9 mouse cellular contexts compared by ENCODE assay signal in genomic region chr12:109542635-109543249, GRCm38 (mm10). TPM values are rescaled to one million over a fixed set of nuclear protein-coding genes. Genes with fewer than 3 reads are reported as not detected.
DNase-seq lines count a peak whose midpoint lies in the region; ATAC-seq and TF ChIP-seq lines count a peak whose summit lies in the region.
"Had no signal": no experiment of that assay in that cellular context is flagged by ENCODE, and none has a peak within 500 bp of the region (broad histone marks: within the 10 kb centered on the region; RNA-seq: fewer than 3 reads in every experiment).

No protein-coding gene starts in this region.

- TF ChIP-seq POLR2A in cerebellum, adult 2 months (IDR thresholded peaks at IDR 0.05; ENCODE audit: borderline replicate concordance, insufficient read depth, low read length) = no peak
- no peak for TF ChIP-seq POLR2A in thymus, adult 2 months (IDR thresholded peaks at IDR 0.05; ENCODE audit: control insufficient read depth, extremely low read depth, insufficient read depth, low read length, poor library complexity)

- ATAC-seq in forebrain, postnatal 0 days = peak; percentile 79
- ATAC-seq in intestine, embryonic 16.5 days = peak; percentile 63
- peak; percentile 64; the same call in 1 of the 2 replicates for ATAC-seq in liver, embryonic 14.5 days (ENCODE audit: insufficient read depth)
- ATAC-seq in neural tube, embryonic 12.5 days (ENCODE audit: low FRiP score, low read depth) = no peak; the same call in 1 of the 2 replicates
- ATAC-seq: Patski had no signal

- no peaks in the 10 kb centered on the region for H3K4me1 ChIP-seq in cerebellum, adult 2 months (ENCODE audit: control insufficient read depth, insufficient read depth, low read length)
- H3K4me1 ChIP-seq in forebrain, postnatal 0 days (ENCODE audit: insufficient read depth) = no peaks in the 10 kb centered on the region
- no peaks in the 10 kb centered on the region for H3K4me1 ChIP-seq in intestine, embryonic 16.5 days (ENCODE audit: control insufficient read depth, insufficient read depth, low read length)
- no peaks in the 10 kb centered on the region for H3K4me1 ChIP-seq in liver, embryonic 14.5 days (replicated peaks; ENCODE audit: control insufficient read depth in 2 of 2, insufficient read depth in 2 of 2, low read length in 1 of 2)
- H3K4me1 ChIP-seq in neural tube, embryonic 12.5 days = 0 out of 2 replicates have a peak, but pooled peaks cover 5% of the 10 kb centered on the region
- no peaks in the 10 kb centered on the region for H3K4me1 ChIP-seq in thymus, adult 2 months (replicated peaks; ENCODE audit: control insufficient read depth, insufficient read depth, low read length)

- peaks cover 17% of the 10 kb centered on the region; the same call in 1 of the 2 replicates for H3K36me3 ChIP-seq in forebrain, postnatal 0 days (ENCODE audit: insufficient read depth)
- H3K36me3 ChIP-seq in intestine, embryonic 16.5 days (ENCODE audit: control insufficient read depth, insufficient read depth, low read length) = peaks cover 3% of the 10 kb centered on the region; the same call in 1 of the 2 replicates
- no peaks in the 10 kb centered on the region for H3K36me3 ChIP-seq in liver, embryonic 14.5 days (replicated peaks; ENCODE audit: control insufficient read depth, insufficient read depth, low read depth)
- H3K36me3 ChIP-seq in neural tube, embryonic 12.5 days = peaks cover 11% of the 10 kb centered on the region
- H3K36me3 ChIP-seq in thymus, adult 2 months (ENCODE audit: control insufficient read depth, insufficient read depth, low read length) = no peaks in the 10 kb centered on the region

- H3K27me3 ChIP-seq in cerebellum, adult 2 months (ENCODE audit: control insufficient read depth, insufficient read depth, low read length) = 0 out of 2 replicates have a peak, but pooled peaks cover 1% of the 10 kb centered on the region
- H3K27me3 ChIP-seq in forebrain, postnatal 0 days (ENCODE audit: insufficient read depth, low read length) = no peaks in the 10 kb centered on the region
- H3K27me3 ChIP-seq in intestine, embryonic 16.5 days (replicated peaks; ENCODE audit: control insufficient read depth, insufficient read depth, low read length) = no peaks in the 10 kb centered on the region
- peaks cover 11% of the 10 kb centered on the region for H3K27me3 ChIP-seq in liver, embryonic 14.5 days (ENCODE audit: control insufficient read depth, insufficient read depth, low read length)
- no peaks in the 10 kb centered on the region for H3K27me3 ChIP-seq in neural tube, embryonic 12.5 days (replicated peaks)
- no peaks in the 10 kb centered on the region for H3K27me3 ChIP-seq in thymus, adult 2 months (ENCODE audit: control insufficient read depth, insufficient read depth, low read length)
- H3K27me3 ChIP-seq: Patski had no signal

- no peak overlapping the region for H3K27ac ChIP-seq in cerebellum, adult 2 months (ENCODE audit: insufficient read depth, low read length)
- peak overlapping the region; percentile 88; the same call in 1 of the 2 replicates for H3K27ac ChIP-seq in forebrain, postnatal 0 days (ENCODE audit: low read depth, low read length)
- no peak overlapping the region for H3K27ac ChIP-seq in intestine, embryonic 16.5 days (ENCODE audit: low read length)
- H3K27ac ChIP-seq in liver, embryonic 14.5 days = no peak overlapping the region
- H3K27ac ChIP-seq in neural tube, embryonic 12.5 days = no peak overlapping the region
- no peak overlapping the region for H3K27ac ChIP-seq in thymus, adult 2 months (ENCODE audit: control insufficient read depth, insufficient read depth, low read length)

- no peak for TF ChIP-seq EP300 in liver, embryonic 14.5 days (IDR thresholded peaks at IDR 0.05; ENCODE audit: low read depth)

- peak overlapping the region; percentile 100 for H3K4me3 ChIP-seq in cerebellum, adult 2 months (replicated peaks; ENCODE audit: insufficient read depth, low read depth, low read length)
- peak overlapping the region; percentile 52 for H3K4me3 ChIP-seq in forebrain, postnatal 0 days (ENCODE audit: low read depth, low read length)
- H3K4me3 ChIP-seq in intestine, embryonic 16.5 days (ENCODE audit: low read length) = peak overlapping the region; percentile 53
- H3K4me3 ChIP-seq in liver, embryonic 14.5 days (ENCODE audit: insufficient read depth in 1 of 2, low read depth in 2 of 2, low read length in 2 of 2) = peak overlapping the region in 1 of 2 experiments; percentile 40; a peak in 3 of 4 replicates
- peak overlapping the region; percentile 46 for H3K4me3 ChIP-seq in neural tube, embryonic 12.5 days
- no peak overlapping the region for H3K4me3 ChIP-seq in thymus, adult 2 months (ENCODE audit: control insufficient read depth, insufficient read depth, low read length)

- H3K9me3 ChIP-seq in forebrain, postnatal 0 days (ENCODE audit: low read length) = 0 out of 2 replicates have a peak, but pooled peaks cover 10% of the 10 kb centered on the region
- peaks cover 21% of the 10 kb centered on the region for H3K9me3 ChIP-seq in intestine, embryonic 16.5 days (ENCODE audit: control insufficient read depth, low read length)
- no peaks in the 10 kb centered on the region for H3K9me3 ChIP-seq in liver, embryonic 14.5 days (ENCODE audit: control insufficient read depth, low read length)
- H3K9me3 ChIP-seq in neural tube, embryonic 12.5 days = peaks cover 46% of the 10 kb centered on the region

- peak; percentile 56 for TF ChIP-seq CTCF in cerebellum, adult 2 months (IDR thresholded peaks at IDR 0.05; ENCODE audit: borderline replicate concordance, insufficient read depth, low read depth, low read length)
- TF ChIP-seq CTCF in forebrain, postnatal 0 days (IDR thresholded peaks at IDR 0.05; ENCODE audit: low read depth) = peak; percentile 82
- peak; percentile 88 for TF ChIP-seq CTCF in liver, embryonic 14.5 days (IDR thresholded peaks at IDR 0.05; ENCODE audit: low read depth)
- TF ChIP-seq CTCF in thymus, adult 2 months (IDR thresholded peaks at IDR 0.05; ENCODE audit: borderline replicate concordance, control insufficient read depth, extremely low read depth, insufficient read depth, low read length, poor library complexity) = peak; percentile 71

- DNase-seq in kidney, adult 9 months = peak; percentile 8
- DNase-seq in kidney, adult 11 months = no peak
- peak; percentile 72 to 80 for DNase-seq in cerebellum, adult 2 months
- DNase-seq in forebrain, postnatal 0 days = peak; percentile 93
- DNase-seq in liver, embryonic 14.5 days (ENCODE audit: low read depth in 3 of 3, low spot score in 3 of 3) = peak; percentile 58 to 64 (median 60)
- DNase-seq in thymus, adult 2 months = peak; percentile 26

- peak overlapping the region; percentile 71 for H3K9ac ChIP-seq in forebrain, postnatal 0 days
- no peak overlapping the region for H3K9ac ChIP-seq in intestine, embryonic 16.5 days (ENCODE audit: low read depth, low read length)
- H3K9ac ChIP-seq in liver, embryonic 14.5 days (replicated peaks) = no peak overlapping the region
- H3K9ac ChIP-seq in neural tube, embryonic 12.5 days = no peak overlapping the region

- 39% methylated on average over 17 of the region's 17 CpGs for WGBS in cerebellum, adult 2 months
- 44% methylated on average over 17 of the region's 17 CpGs for WGBS in forebrain, postnatal 0 days
- 43% methylated on average over 17 of the region's 17 CpGs for WGBS in intestine, embryonic 16.5 days
- 34% methylated on average over 17 of the region's 17 CpGs for WGBS in liver, embryonic 14.5 days (ENCODE audit: insufficient replicate concordance)
- WGBS in neural tube, embryonic 12.5 days = 49% methylated on average over 17 of the region's 17 CpGs
- 58% methylated on average over 17 of the region's 17 CpGs for WGBS in thymus, adult 2 months

- 0 out of 2 replicates have a peak overlapping the region, but pooled peaks have one; percentile 49 for H3K4me2 ChIP-seq in forebrain, postnatal 0 days (ENCODE audit: low read depth)
- peak overlapping the region; percentile 44 for H3K4me2 ChIP-seq in intestine, embryonic 16.5 days (ENCODE audit: low read depth, low read length)
- H3K4me2 ChIP-seq in liver, embryonic 14.5 days (ENCODE audit: low read depth) = no peak overlapping the region
- H3K4me2 ChIP-seq in neural tube, embryonic 12.5 days (replicated peaks) = peak overlapping the region; percentile 52

RNA-seq across cellular contexts. Expression of gene Rtl1, which starts 57.4 kb away (rescaled TPM):
- 0.40 and 0.67 TPM in 2 replicates for polyA plus RNA-seq in cerebellum, adult 2 months (2012; rRNA removed)
- total RNA-seq in forebrain, postnatal 0 days (2014; rRNA removed) = 0.23 and 0.57 TPM in 2 replicates
- 0.10 and 0.30 TPM in 2 replicates for polyA plus RNA-seq in forebrain, postnatal 0 days (2015; fragmentation: Nextera tagmentation; extraction: Ambion mirVana)
- 0.98 TPM in 2 replicates for polyA plus RNA-seq in intestine, embryonic 16.5 days (2015; fragmentation: Nextera tagmentation; extraction: Ambion mirVana)
- polyA plus RNA-seq in liver, embryonic 14.5 days (2012; rRNA removed) = 0.82 and 1.1 TPM in 2 replicates
- 0.34 and 0.41 TPM in 2 replicates for polyA plus RNA-seq in liver, embryonic 14.5 days (2014; fragmentation: Nextera tagmentation; extraction: Ambion mirVana)
- polyA plus RNA-seq in neural tube, embryonic 12.5 days (2016; fragmentation: Nextera tagmentation; extraction: Ambion mirVana) = 1.4 and 1.5 TPM in 2 replicates
- 0.01 TPM in 1 of 2 replicates, not detected in the other for polyA plus RNA-seq in thymus, adult 2 months (2012; rRNA removed)
- polyA plus RNA-seq: Patski had no signal
